ENCODE assay signal across 10 mouse cellular contexts in genomic region chr1:163607701-163608100, GRCm38 (mm10).
DNase-seq lines count a peak whose midpoint lies in the region.
"Had no signal": no experiment of that assay in that cellular context is flagged by ENCODE, and none has a peak within 500 bp of the region (broad histone marks: within the 10 kb centered on the region; RNA-seq: fewer than 3 reads in every experiment).

No protein-coding gene starts in this region.

- DNase-seq in adrenal gland, adult 2 months, result peak; percentile 10
- no peak for DNase-seq in adrenal gland, adult 8-10 months
- DNase-seq in left cerebral cortex, postnatal 4 days, result peak; percentile 5
- DNase-seq in left cerebral cortex, adult 9 months (ENCODE audit: low spot score in 2 of 2), result no peak
- peak; percentile 52 to 68 for DNase-seq in gastrocnemius, adult 8-10 months (ENCODE audit: low spot score in 2 of 2)
- DNase-seq in heart, postnatal 4 days, result peak; percentile 10
- no peak for DNase-seq in thymus, postnatal 0 days (ENCODE audit: low spot score)
- no peak for DNase-seq in kidney, postnatal 4 days
- DNase-seq: kidney, adult 8-10 months; right cerebral cortex, postnatal 4 days had no signal

- intact Hi-C loops in left cerebral cortex, postnatal 4 days (cut with DNase I), result no loop called here

Comparison
In these comparisons a context has a peak if more than half of its experiments do, and no peak if none do; other contexts are left out.
1. DNase-seq: peak in adrenal gland, adult 2 months (single experiment), left cerebral cortex, postnatal 4 days (single experiment), gastrocnemius, adult 8-10 months (2 of 2) and heart, postnatal 4 days (single experiment); none in adrenal gland, adult 8-10 months (single experiment), left cerebral cortex, adult 9 months (0 of 2), thymus, postnatal 0 days (single experiment) and kidney, postnatal 4 days (0 of 2).